Mouse (Mus musculus) cerebellum, adult 2 months (tissue): Measurements from ENCODE around the gene Gm21970.

Source experiments
- CTCF ChIP-seq: fragments of 200-500 bp; IDR thresholded peaks from 2 replicates; pipeline ENCODE4 v1.5.1; 2011; ENCODE audit warnings: low read depth, mild to moderate bottlenecking, control low read depth, low read length, moderate library complexity, borderline replicate concordance; ENCODE audit not compliant: insufficient read depth
- POLR2A ChIP-seq: fragments of 200-500 bp; IDR thresholded peaks from 2 replicates; pipeline ENCODE4 v1.6.1; 2011; ENCODE audit warnings: low read length, control low read depth, borderline replicate concordance; ENCODE audit not compliant: insufficient read depth

- TF ChIP-seq POLR2A (no peak), CTCF (no peak)
Observed at GRCm38 (mm10) chr16:91441811-91442240, 50.3 kb downstream of the Gm21970 start.
